Mouse (Mus musculus) limb, embryonic 14.5 days (tissue): Measurements from ENCODE around the gene Ccdc194. TPM values are rescaled to one million over a fixed set of nuclear protein-coding genes. Genes with fewer than 3 reads are reported as not detected.

Experiments
- ATAC-seq: fragments of 200-750 bp; cut with Nextera tagmentation; 2 replicates; pipeline ENCODE4 v1.8.0; 2017; ENCODE audit warnings: low read depth, moderate number of reproducible peaks, moderate TSS enrichment; ENCODE audit not compliant: low FRiP score
- DNase-seq: peaks from one replicate; pipeline ENCODE4 v3.0.0-alpha.2; 2015; ENCODE audit warnings: low spot score
- H3K27ac ChIP-seq: fragments of 300-500 bp; sonication (generic); replicated peaks from 2 replicates; pipeline ENCODE4 v1.5.1; 2014; ENCODE audit warnings: low read depth, mild to moderate bottlenecking, low read length, moderate library complexity, mixed read lengths
- H3K27me3 ChIP-seq: fragments of 300-500 bp; sonication (generic); 2 replicates; pipeline ENCODE4 v1.6.1; 2014; ENCODE audit warnings: low read length, mixed read lengths; ENCODE audit not compliant: control insufficient read depth, insufficient read depth
- H3K36me3 ChIP-seq: fragments of 300-500 bp; sonication (generic); 2 replicates; pipeline ENCODE4 v1.6.1; 2014; ENCODE audit warnings: mild to moderate bottlenecking, low read length, moderate library complexity, mixed read lengths; ENCODE audit not compliant: control insufficient read depth, insufficient read depth
- H3K4me1 ChIP-seq: fragments of 300-500 bp; sonication (generic); 2 replicates; pipeline ENCODE4 v1.6.1; 2014; ENCODE audit warnings: antibody characterized with exemption, low read length, mixed read lengths; ENCODE audit not compliant: control insufficient read depth, insufficient read depth
- H3K4me2 ChIP-seq: fragments of 300-500 bp; sonication (generic); replicated peaks from 2 replicates; pipeline ENCODE4 v1.6.1; 2014; ENCODE audit warnings: low read depth, mild to moderate bottlenecking, low read length, moderate library complexity; ENCODE audit not compliant: severe bottlenecking
- H3K4me3 ChIP-seq: fragments of 300-500 bp; sonication (generic); replicated peaks from 2 replicates; pipeline ENCODE4 v1.5.1; 2014; ENCODE audit warnings: low read length
- H3K9ac ChIP-seq: fragments of 300-500 bp; sonication (generic); 2 replicates; pipeline ENCODE4 v1.6.1; 2014; ENCODE audit warnings: mild to moderate bottlenecking, low read depth, low read length, moderate library complexity; ENCODE audit not compliant: severe bottlenecking
- H3K9me3 ChIP-seq: fragments of 300-500 bp; sonication (generic); 2 replicates; pipeline ENCODE4 v1.6.1; 2016; ENCODE audit warnings: low read length; ENCODE audit not compliant: control insufficient read depth
- POLR2A ChIP-seq: fragments of 200-500 bp; IDR thresholded peaks from 2 replicates; pipeline ENCODE4 v1.8.0; 2012; ENCODE audit warnings: inconsistent platforms, mild to moderate bottlenecking, moderate library complexity, borderline replicate concordance; ENCODE audit not compliant: insufficient read depth, insufficient read length; ENCODE audit errors: extremely low read depth
- WGBS: fragments of 180-500 bp; shearing (Covaris S2); extraction: QIAGEN DNeasy Blood & Tissue Kit; methylation state at CpG from one replicate; pipeline ENCODE4 v1.1.7; 2014; 5-methylcytosine and 5-hydroxymethylcytosine counted together
- polyA plus RNA-seq, 2 experiments: library from polyadenylated mRNA; depleted of rRNA in 1 of 2; stranded (reverse) in 1 of 2; unstranded in 1 of 2; fragments of >200 nt; fragmentation: Nextera tagmentation in 1 of 2; extraction: Ambion mirVana in 1 of 2; gene quantifications; 2 replicates each; pipeline versions ENCODE4 v1.2.1 to v1.2.3; 2012 to 2014

Gene Ccdc194
- polyA plus RNA-seq, 2 experiments: 1.2 to 1.6 TPM

DNA sequence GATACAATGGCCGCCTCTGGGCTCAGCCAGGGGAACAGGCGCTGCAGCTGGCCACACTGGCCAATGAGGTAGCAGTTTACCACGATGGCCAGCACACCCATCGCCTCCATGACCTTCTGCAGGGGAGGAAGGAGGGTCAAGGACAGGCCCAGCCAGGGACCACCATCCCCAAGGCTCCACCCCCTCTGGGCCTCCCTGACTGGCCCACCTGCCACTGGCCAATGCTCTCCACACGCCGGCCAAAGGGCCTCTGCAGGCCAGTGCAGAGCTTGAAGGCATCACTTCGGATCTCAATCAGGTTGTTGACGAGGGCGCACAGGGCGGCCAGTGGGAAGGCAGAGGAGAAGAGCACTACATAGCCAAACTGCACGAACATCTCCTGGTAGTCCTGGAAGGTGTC is 46.6 kb downstream of the Ccdc194 start:
- no peaks in the 10 kb centered on the region for H3K9me3 ChIP-seq
- H3K27me3 ChIP-seq: no peaks in the 10 kb centered on the region
- no peak overlapping the region for H3K9ac ChIP-seq
- DNase-seq (no peak), ATAC-seq (no peak)
- TF ChIP-seq POLR2A: no peak
- H3K4me2 ChIP-seq: no peak overlapping the region
- peaks cover 7% of the 10 kb centered on the region for H3K4me1 ChIP-seq
- H3K27ac ChIP-seq: no peak overlapping the region
- H3K4me3 ChIP-seq: no peak overlapping the region
- H3K36me3 ChIP-seq: peaks cover 47% of the 10 kb centered on the region
- WGBS: 85% methylated on average over 10 of the region's 11 CpGs

DNA sequence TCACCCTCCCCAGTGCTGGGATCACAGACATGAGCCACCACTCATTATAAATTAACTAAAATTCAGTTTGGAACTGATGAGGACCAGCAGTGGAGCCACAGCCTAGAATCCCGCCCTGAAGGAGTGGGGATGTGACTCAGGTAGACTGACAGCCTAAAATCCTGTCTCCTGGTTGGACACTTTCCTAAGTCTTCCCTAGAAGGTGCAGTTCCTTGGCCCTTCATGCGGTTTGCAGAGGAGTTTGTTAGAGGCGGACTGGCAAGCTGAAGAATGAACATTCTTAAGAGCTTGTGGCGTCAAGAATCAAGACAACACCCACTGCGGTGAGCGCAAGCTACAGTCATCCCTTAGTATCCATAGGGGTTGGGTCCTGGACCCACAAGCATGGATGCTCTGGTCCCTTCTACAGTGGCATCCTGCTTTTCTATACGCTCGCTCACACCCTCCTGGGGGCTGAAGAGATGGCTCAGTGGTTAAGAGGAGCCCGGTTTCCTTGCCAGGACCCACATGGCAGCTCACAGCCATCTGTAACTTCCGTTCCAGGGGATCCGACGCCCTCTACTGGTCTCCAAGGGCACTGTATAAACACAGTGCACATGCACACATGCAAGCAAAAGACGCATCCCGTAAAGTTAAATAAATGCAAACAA is 48.2 kb downstream of the Ccdc194 start:
- no peaks in the 10 kb centered on the region for H3K9me3 ChIP-seq
- peaks cover 7% of the 10 kb centered on the region for H3K4me1 ChIP-seq
- H3K27me3 ChIP-seq: no peaks in the 10 kb centered on the region
- WGBS: 49% methylated on average over 14 of the region's 14 CpGs
- H3K27ac ChIP-seq: no peak overlapping the region
- peak overlapping the region; percentile 60; the same call in 1 of the 2 replicates for H3K4me3 ChIP-seq
- no peak for TF ChIP-seq POLR2A
- peak overlapping the region; percentile 88 for H3K4me2 ChIP-seq
- peaks cover 64% of the 10 kb centered on the region for H3K36me3 ChIP-seq
- ATAC-seq (no peak), DNase-seq (no peak)
- peak overlapping the region; percentile 69; the same call in 1 of the 2 replicates for H3K9ac ChIP-seq

DNA sequence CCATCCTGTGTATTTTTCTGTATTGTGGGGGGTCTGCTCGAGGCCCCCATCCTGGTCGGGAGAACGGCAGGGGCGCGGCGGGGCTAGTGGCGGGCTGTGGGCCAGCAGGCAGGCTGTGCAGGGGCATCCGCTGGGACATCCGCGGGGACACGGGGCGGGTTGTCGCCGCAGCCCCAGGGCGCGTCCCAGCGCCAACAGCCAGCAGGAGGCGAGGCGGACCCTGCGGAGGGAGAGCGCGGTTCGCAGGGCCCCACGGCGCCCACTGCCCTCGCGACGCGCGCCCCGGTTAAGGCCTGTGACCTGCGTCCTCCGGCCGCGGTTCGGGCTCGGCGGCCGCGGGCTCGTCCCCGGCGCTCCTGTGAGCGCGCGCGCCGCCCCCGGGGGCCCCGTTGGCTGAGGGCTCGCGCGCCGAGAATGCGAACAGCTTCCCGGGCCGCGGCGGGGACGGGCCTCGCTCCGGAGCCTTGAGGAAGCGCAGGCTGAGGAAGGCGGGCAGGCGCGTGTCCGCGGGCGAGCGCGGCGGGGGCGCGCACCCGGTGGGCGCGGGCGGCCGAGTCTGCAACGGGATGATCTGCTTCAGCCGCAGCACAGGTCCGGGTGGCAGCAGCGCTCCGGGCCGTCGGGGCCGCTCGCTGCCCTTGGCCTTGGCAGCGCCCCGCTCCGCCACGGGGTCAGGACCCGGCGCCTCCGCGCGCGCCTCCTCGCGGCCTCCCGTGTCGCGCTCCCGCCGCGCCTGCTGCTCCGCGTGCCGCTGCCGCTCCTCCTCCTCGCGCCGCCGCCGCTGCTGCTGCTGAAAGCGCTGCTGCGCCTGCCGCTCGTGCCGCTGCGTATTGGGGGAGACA is 49.2 kb downstream of the Ccdc194 start:
- Histone ChIP-seq H3K27me3 (no peaks in the 10 kb centered on the region), H3K4me1 (peaks cover 7% of the 10 kb centered on the region), H3K9me3 (no peaks in the 10 kb centered on the region), H3K4me3 (peak overlapping the region; percentile 60), H3K9ac (peak overlapping the region; percentile 69), H3K27ac (peak overlapping the region; percentile 61; the same call in 1 of the 2 replicates), H3K4me2 (peak overlapping the region; percentile 88), H3K36me3 (peaks cover 66% of the 10 kb centered on the region)
- WGBS: 1% methylated on average over 73 of the region's 121 CpGs
- ATAC-seq: peak; percentile 84
- TF ChIP-seq POLR2A: no peak
- DNase-seq: peak; percentile 69

DNA sequence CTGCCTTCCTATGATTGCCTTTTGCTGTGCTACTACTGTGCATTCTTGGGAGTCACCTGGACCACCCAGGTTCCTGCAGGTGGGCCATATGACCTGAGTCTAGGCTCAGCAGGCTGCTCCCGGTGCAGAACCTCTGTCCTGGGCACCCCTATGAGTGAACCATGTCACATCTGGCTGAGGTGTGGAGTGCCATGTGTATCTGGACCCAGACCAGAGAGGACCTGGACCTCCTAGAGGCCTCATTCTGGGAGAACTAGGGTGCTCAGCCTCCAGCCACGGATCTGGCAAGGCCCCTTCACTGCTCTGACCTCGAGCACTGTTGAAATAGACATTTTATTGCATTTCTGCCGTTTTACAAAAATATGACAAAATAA is 49.8 kb downstream of the Ccdc194 start:
- H3K9me3 ChIP-seq: no peaks in the 10 kb centered on the region
- H3K4me2 ChIP-seq: peak overlapping the region; percentile 88
- peak overlapping the region; percentile 69 for H3K9ac ChIP-seq
- peak overlapping the region; percentile 60 for H3K4me3 ChIP-seq
- H3K27me3 ChIP-seq: no peaks in the 10 kb centered on the region
- WGBS: 5% methylated on average over 4 of the region's 4 CpGs
- H3K4me1 ChIP-seq: peaks cover 7% of the 10 kb centered on the region
- TF ChIP-seq POLR2A: no peak
- ATAC-seq: no peak
- no peak for DNase-seq
- H3K36me3 ChIP-seq: peaks cover 63% of the 10 kb centered on the region
- H3K27ac ChIP-seq: no peak overlapping the region

DNA sequence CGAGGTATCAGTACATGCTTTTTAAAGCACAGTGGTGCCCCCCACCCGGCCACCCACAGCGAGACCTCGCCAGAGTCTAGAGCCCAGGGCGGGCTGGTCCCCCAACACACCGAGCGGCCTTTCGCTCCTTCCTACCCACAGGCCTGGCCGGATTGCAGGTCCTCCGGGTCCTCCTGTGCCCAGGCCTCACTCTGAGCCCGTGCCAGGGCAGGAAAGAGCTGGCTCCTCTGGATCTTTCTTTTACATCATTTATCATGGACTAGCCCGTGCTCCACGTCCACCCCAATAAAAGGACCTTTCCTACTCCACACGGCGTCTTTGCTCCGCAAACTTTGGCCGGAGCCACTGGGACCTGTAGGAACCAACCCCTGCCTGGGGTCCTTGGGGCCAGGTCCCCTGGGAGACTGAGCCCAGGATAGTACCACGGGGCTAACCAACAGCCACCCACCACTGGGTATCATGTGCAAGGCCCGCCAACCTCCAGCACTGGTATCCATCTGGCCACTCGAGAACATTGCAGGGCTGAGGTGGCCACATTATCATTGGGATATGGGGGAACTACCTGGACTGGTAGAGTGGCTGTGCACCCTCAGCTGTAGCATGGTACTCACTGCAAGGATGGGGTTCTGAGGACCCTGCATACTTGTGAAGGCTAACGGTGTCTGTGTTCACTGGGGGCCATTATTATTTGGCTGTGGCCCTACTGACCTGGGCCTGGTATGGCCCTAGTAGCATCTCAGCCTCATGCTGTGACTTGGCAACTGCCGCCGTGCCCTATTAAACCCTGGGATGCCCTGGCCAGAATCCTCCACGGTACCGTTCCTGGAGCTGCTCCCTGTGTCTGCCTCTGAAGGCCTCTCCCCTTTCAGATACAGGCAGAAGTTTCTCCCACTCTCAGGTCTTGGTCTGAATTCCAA is 50.5 kb downstream of the Ccdc194 start:
- ATAC-seq: no peak
- 89% methylated on average over 25 of the region's 25 CpGs for WGBS
- no peaks in the 10 kb centered on the region for H3K27me3 ChIP-seq

More for the DNA sequence above, 50.5 kb downstream of the Ccdc194 start:
- H3K27ac ChIP-seq: no peak overlapping the region
- DNase-seq: no peak
- peaks cover 7% of the 10 kb centered on the region for H3K4me1 ChIP-seq
- H3K4me3 ChIP-seq: no peak overlapping the region
- peaks cover 57% of the 10 kb centered on the region for H3K36me3 ChIP-seq
- H3K9ac ChIP-seq: no peak overlapping the region
- H3K9me3 ChIP-seq: no peaks in the 10 kb centered on the region
- H3K4me2 ChIP-seq: no peak overlapping the region; the same call in 1 of the 2 replicates
- TF ChIP-seq POLR2A: no peak
